Comparison of ENCODE assay signal across 8 mouse cellular contexts in the genomic region with DNA sequence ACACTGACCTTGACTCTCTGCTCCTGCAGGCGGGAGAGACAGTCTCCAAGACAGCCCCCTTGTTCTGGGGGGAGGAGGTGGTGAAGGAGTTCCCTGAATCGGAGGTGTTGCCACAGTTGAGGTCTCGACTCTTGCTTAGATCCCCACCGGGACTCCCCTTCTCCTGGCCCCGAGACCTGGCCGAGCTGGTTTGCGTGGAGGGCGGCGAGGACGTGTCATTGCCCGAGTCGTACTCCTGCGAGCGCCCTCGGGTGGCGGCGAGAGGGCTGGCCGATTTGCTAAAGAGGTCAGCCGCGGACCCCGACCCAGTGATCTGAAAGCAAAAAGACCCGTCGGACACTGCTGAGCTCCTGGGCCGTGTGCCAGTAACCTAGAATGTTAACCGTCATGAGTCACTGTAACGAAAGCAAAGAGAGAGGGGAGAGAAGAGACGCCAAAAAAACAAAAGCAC. TPM values are rescaled to one million over a fixed set of nuclear protein-coding genes. Genes with fewer than 3 reads are reported as not detected.
A peak's percentile ranks its signal among the peaks of the same experiment; 100 is the strongest.
DNase-seq lines count a peak whose midpoint lies in the region; ATAC-seq and TF ChIP-seq lines count a peak whose summit lies in the region.

No protein-coding gene starts in this region.

- DNase-seq in cerebellum, adult 11 months = peak; percentile 41
- peak; percentile 90 for DNase-seq in cerebellum, postnatal 14 days
- DNase-seq in gastrocnemius, postnatal 14 days = peak; percentile 72
- peak; percentile 58 for DNase-seq in liver
- DNase-seq in midbrain, postnatal 0 days (ENCODE audit: low spot score) = peak; percentile 74
- peak; percentile 45 to 63 for DNase-seq in urinary bladder, adult 18-20 months (ENCODE audit: low spot score in 2 of 2)

- no peak overlapping the region; the same call in 1 of the 2 replicates for H3K27ac ChIP-seq in hindbrain, embryonic 15.5 days (replicated peaks)
- H3K27ac ChIP-seq in midbrain, postnatal 0 days (ENCODE audit: low read depth, low read length) = no peak overlapping the region

- peaks cover 15% of the 10 kb centered on the region for H3K4me1 ChIP-seq in hindbrain, embryonic 15.5 days (replicated peaks)
- no peaks in the 10 kb centered on the region for H3K4me1 ChIP-seq in midbrain, postnatal 0 days (ENCODE audit: insufficient read depth, low read length)

- no peaks in the 10 kb centered on the region for H3K27me3 ChIP-seq in hindbrain, embryonic 15.5 days
- no peaks in the 10 kb centered on the region for H3K27me3 ChIP-seq in midbrain, postnatal 0 days (ENCODE audit: insufficient read depth, low read length)

- H3K9me3 ChIP-seq in hindbrain, embryonic 15.5 days = no peaks in the 10 kb centered on the region
- H3K9me3 ChIP-seq in midbrain, postnatal 0 days (ENCODE audit: low read length) = no peaks in the 10 kb centered on the region

- no peak overlapping the region for H3K9ac ChIP-seq in hindbrain, embryonic 15.5 days
- H3K9ac ChIP-seq in midbrain, postnatal 0 days (replicated peaks; ENCODE audit: low read length, poor library complexity, severe bottlenecking) = 0 out of 2 replicates have a peak overlapping the region, but pooled peaks have one; percentile 36

- peak; percentile 70 for TF ChIP-seq CTCF in midbrain, postnatal 0 days (IDR thresholded peaks at IDR 0.05)

- H3K4me2 ChIP-seq in hindbrain, embryonic 15.5 days = peak overlapping the region; percentile 47
- peak overlapping the region; percentile 42 for H3K4me2 ChIP-seq in midbrain, postnatal 0 days (ENCODE audit: low read depth, low read length, poor library complexity, severe bottlenecking)

- peak overlapping the region; percentile 16; the same call in 1 of the 2 replicates for H3K4me3 ChIP-seq in hindbrain, embryonic 15.5 days
- 0 out of 2 replicates have a peak overlapping the region, but pooled peaks have one; percentile 14 for H3K4me3 ChIP-seq in midbrain, postnatal 0 days (ENCODE audit: low read depth, low read length)

- intact Hi-C loops in gastrocnemius, postnatal 14 days (cut with DNase I; ENCODE audit: low total_unique reads) = loop anchor here (5.0 kb wide), 1 partner anchor 66 kb away; no protein-coding TSS in a partner anchor

- H3K36me3 ChIP-seq in hindbrain, embryonic 15.5 days = peaks cover 6% of the 10 kb centered on the region; the same call in 1 of the 2 replicates
- peaks cover 4% of the 10 kb centered on the region; the same call in 1 of the 2 replicates for H3K36me3 ChIP-seq in midbrain, postnatal 0 days (ENCODE audit: insufficient read depth, low read length)

- WGBS in hindbrain, embryonic 15.5 days = 4% methylated on average over 27 of the region's 27 CpGs
- WGBS in midbrain, postnatal 0 days = 8% methylated on average over 27 of the region's 27 CpGs

- no peak for ATAC-seq in cerebellum, adult (ENCODE audit: insufficient number of reproducible peaks, low FRiP score, low TSS enrichment)
- no peak for ATAC-seq in hindbrain, embryonic 15.5 days (ENCODE audit: low FRiP score, low read depth)
- ATAC-seq in midbrain, postnatal 0 days (ENCODE audit: low FRiP score) = no peak

RNA-seq across cellular contexts. Expression of a gene that starts 30.8 kb away (rescaled TPM):
- 100 to 1,000 TPM; 201 to 287 TPM for total RNA-seq in gastrocnemius, postnatal 14 days (2021)
- polyA plus RNA-seq in hindbrain, embryonic 15.5 days (2015; fragmentation: Nextera tagmentation; extraction: Ambion mirVana) = 6.7 and 8.7 TPM in 2 replicates
- total RNA-seq in midbrain, postnatal 0 days (2014; rRNA removed) = 19.4 and 19.8 TPM in 2 replicates
- polyA plus RNA-seq in midbrain, postnatal 0 days (2015; fragmentation: Nextera tagmentation; extraction: Ambion mirVana) = 7.5 and 8.0 TPM in 2 replicates
